Mouse (Mus musculus) liver, postnatal 0 days (tissue): ENCODE measurements around the gene Ephx4. TPM values are rescaled to one million over a fixed set of nuclear protein-coding genes. Genes with fewer than 3 reads are reported as not detected.
A peak's percentile ranks its signal among the peaks of the same experiment; 100 is the strongest.

ENCODE experiments used
- ATAC-seq: fragments of 200-750 bp; cut with Nextera tagmentation; 2 replicates; pipeline ENCODE4 v1.8.0; 2017; ENCODE audit warnings: mild to moderate bottlenecking, moderate library complexity
- DNase-seq: peaks from one replicate; pipeline ENCODE4 v3.0.0-alpha.2; 2016
- H3K27ac ChIP-seq: fragments of 300-500 bp; sonication (generic); 2 replicates; pipeline ENCODE4 v1.5.1; 2014; ENCODE audit warnings: antibody characterized with exemption, moderate library complexity, mild to moderate bottlenecking, low read depth
- H3K27me3 ChIP-seq: fragments of 300-500 bp; sonication (generic); 2 replicates; pipeline ENCODE4 v1.6.1; 2014; ENCODE audit warnings: low read length, control low read depth, mixed read lengths; ENCODE audit not compliant: insufficient read depth
- H3K36me3 ChIP-seq: fragments of 300-500 bp; sonication (generic); replicated peaks from 2 replicates; pipeline ENCODE4 v1.6.1; 2014; ENCODE audit warnings: mild to moderate bottlenecking, control low read depth, low read length, moderate library complexity, mixed read lengths; ENCODE audit not compliant: insufficient read depth
- H3K4me1 ChIP-seq: fragments of 300-500 bp; sonication (generic); 2 replicates; pipeline ENCODE4 v1.6.1; 2014; ENCODE audit warnings: antibody characterized with exemption, mild to moderate bottlenecking, control low read depth; ENCODE audit not compliant: insufficient read depth
- H3K4me2 ChIP-seq: fragments of 300-500 bp; sonication (generic); 2 replicates; pipeline ENCODE4 v1.6.1; 2014; ENCODE audit warnings: low read depth, mild to moderate bottlenecking, low read length, moderate library complexity, mixed read lengths
- H3K4me3 ChIP-seq: fragments of 300-500 bp; sonication (generic); 2 replicates; pipeline ENCODE4 v1.5.1; 2014; ENCODE audit warnings: low read depth, low read length
- H3K9ac ChIP-seq: fragments of 300-500 bp; sonication (generic); replicated peaks from 2 replicates; pipeline ENCODE4 v1.6.1; 2014; ENCODE audit warnings: mild to moderate bottlenecking, moderate library complexity
- H3K9me3 ChIP-seq: fragments of 300-500 bp; sonication (generic); 2 replicates; pipeline ENCODE4 v1.6.1; 2016; ENCODE audit warnings: mild to moderate bottlenecking, control low read depth, low read length, mixed read lengths
- CTCF ChIP-seq: sonication (generic); IDR thresholded peaks from 2 replicates; pipeline ENCODE4 v1.5.1; 2016; ENCODE audit warnings: antibody characterized with exemption, low read depth
- EP300 ChIP-seq: IDR thresholded peaks from 2 replicates; pipeline ENCODE4 v1.6.1; 2016; ENCODE audit warnings: antibody characterized with exemption, low read depth, mild to moderate bottlenecking
- WGBS: fragments of 180-500 bp; shearing (Covaris S2); extraction: QIAGEN DNeasy Blood & Tissue Kit; methylation state at CpG from one replicate; pipeline ENCODE4 v1.1.7; 2014; ENCODE audit not compliant: insufficient replicate concordance; 5-methylcytosine and 5-hydroxymethylcytosine counted together
- polyA plus RNA-seq: library from polyadenylated mRNA; unstranded; fragments of >200 nt; fragmentation: Nextera tagmentation; extraction: Ambion mirVana; gene quantifications from 2 replicates; pipeline ENCODE4 v1.2.1, GENCODE M21; 2015

Ephx4 gene
- polyA plus RNA-seq, 1 experiment from 2014 or later: 0.28 TPM

GRCm38 (mm10) chr5:107415098-107415497, 12.6 kb downstream of the Ephx4 start:
- DNase-seq: no peak

GRCm38 (mm10) chr5:107421676-107422075, 19.1 kb downstream of the Ephx4 start:
- no peak overlapping the region for H3K4me2 ChIP-seq
- no peak overlapping the region for H3K4me3 ChIP-seq
- H3K4me1 ChIP-seq: no peaks in the 10 kb centered on the region
- H3K27me3 ChIP-seq: no peaks in the 10 kb centered on the region
- no peak for ATAC-seq
- WGBS: 33% methylated on average over 1 of the region's 1 CpGs
- H3K9me3 ChIP-seq: no peaks in the 10 kb centered on the region
- no peak for DNase-seq
- no peak overlapping the region for H3K27ac ChIP-seq
- no peaks in the 10 kb centered on the region for H3K36me3 ChIP-seq
- TF ChIP-seq CTCF (no peak), EP300 (no peak)
- no peak overlapping the region for H3K9ac ChIP-seq

More at GRCm38 (mm10) chr5:107415098-107415497, 12.6 kb downstream of the Ephx4 start:
- H3K4me1 ChIP-seq: no peaks in the 10 kb centered on the region
- no peaks in the 10 kb centered on the region for H3K27me3 ChIP-seq
- no peaks in the 10 kb centered on the region for H3K9me3 ChIP-seq
- WGBS: 76% methylated on average over 2 of the region's 2 CpGs
- no peak overlapping the region for H3K4me2 ChIP-seq
- H3K4me3 ChIP-seq: no peak overlapping the region
- TF ChIP-seq EP300 (no peak), CTCF (no peak)
- no peak for ATAC-seq
- H3K36me3 ChIP-seq: no peaks in the 10 kb centered on the region
- H3K9ac ChIP-seq: no peak overlapping the region
- no peak overlapping the region for H3K27ac ChIP-seq

GRCm38 (mm10) chr5:107431249-107431648, 28.7 kb downstream of the Ephx4 start, which contains the start of gene Lpcat2b:
Gene Lpcat2b (plus strand): TSS chr5:107431549.
- H3K4me1 ChIP-seq: no peaks in the 10 kb centered on the region
- 62% methylated on average over 3 of the region's 3 CpGs for WGBS
- no peaks in the 10 kb centered on the region for H3K27me3 ChIP-seq
- TF ChIP-seq CTCF (no peak), EP300 (no peak)
- no peak within 1 kb of the TSS for H3K9ac ChIP-seq
- ATAC-seq (no peak), DNase-seq (no peak)
- H3K4me3 ChIP-seq: no peak within 1 kb of the TSS
- no peak within 1 kb of the TSS for H3K27ac ChIP-seq
- no peaks in the 10 kb centered on the region for H3K36me3 ChIP-seq
- no peak within 1 kb of the TSS for H3K4me2 ChIP-seq
- no peaks in the 10 kb centered on the region for H3K9me3 ChIP-seq

- Histone ChIP-seq H3K27me3 (no peaks in the 10 kb centered on the region), H3K36me3 (no peaks in the 10 kb centered on the region), H3K4me1 (peaks cover 10% of the 10 kb centered on the region), H3K9me3 (no peaks in the 10 kb centered on the region), H3K9ac (no peak overlapping the region), H3K27ac (no peak overlapping the region), H3K4me3 (no peak overlapping the region), H3K4me2 (no peak overlapping the region)
- TF ChIP-seq CTCF (no peak), EP300 (no peak)
- DNase-seq (no peak), ATAC-seq (no peak)
- WGBS: 82% methylated on average over 5 of the region's 5 CpGs
Measured at GRCm38 (mm10) chr5:107434001-107434400, 31.5 kb downstream of the Ephx4 start.

- 74% methylated on average over 6 of the region's 6 CpGs for WGBS
Measured at GRCm38 (mm10) chr5:107436185-107436584, 33.6 kb downstream of the Ephx4 start.

GRCm38 (mm10) chr5:107436587-107437209, 34.2 kb downstream of the Ephx4 start:
- no peak overlapping the region for H3K27ac ChIP-seq
- H3K9me3 ChIP-seq: no peaks in the 10 kb centered on the region
- peaks cover 11% of the 10 kb centered on the region for H3K4me1 ChIP-seq
- TF ChIP-seq EP300: 0 out of 2 replicates have a peak, but pooled peaks have one; percentile 12
- TF ChIP-seq CTCF: no peak
- no peak overlapping the region for H3K4me3 ChIP-seq
- no peaks in the 10 kb centered on the region for H3K36me3 ChIP-seq
- no peaks in the 10 kb centered on the region for H3K27me3 ChIP-seq
- H3K9ac ChIP-seq: no peak overlapping the region
- H3K4me2 ChIP-seq: 0 out of 2 replicates have a peak overlapping the region, but pooled peaks have one; percentile 82
- DNase-seq: no peak
- ATAC-seq: no peak
- WGBS: 73% methylated on average over 6 of the region's 6 CpGs

More at GRCm38 (mm10) chr5:107436185-107436584, 33.6 kb downstream of the Ephx4 start:
- H3K27me3 ChIP-seq: no peaks in the 10 kb centered on the region
- H3K4me2 ChIP-seq: no peak overlapping the region
- H3K4me1 ChIP-seq: peaks cover 11% of the 10 kb centered on the region
- H3K4me3 ChIP-seq: no peak overlapping the region
- H3K36me3 ChIP-seq: no peaks in the 10 kb centered on the region
- ATAC-seq (no peak), DNase-seq (no peak)
- TF ChIP-seq EP300: no peak
- no peak for TF ChIP-seq CTCF
- no peak overlapping the region for H3K9ac ChIP-seq
- no peak overlapping the region for H3K27ac ChIP-seq
- no peaks in the 10 kb centered on the region for H3K9me3 ChIP-seq
